Mouse (Mus musculus): ENCODE measurements around the gene Lmo2. TPM values are rescaled to one million over a fixed set of nuclear protein-coding genes. Genes with fewer than 3 reads are reported as not detected.

Lmo2 gene
- polyA plus RNA-seq, 2 experiments, result 143 to 152 TPM

- no peaks in the 10 kb centered on the region for H3K36me3 ChIP-seq (replicated peaks; ENCODE audit: control insufficient read depth, insufficient read depth, low read depth)
- no peaks in the 10 kb centered on the region for H3K9me3 ChIP-seq (ENCODE audit: control insufficient read depth, low read length)
- peaks cover 0 to 18% of the 10 kb centered on the region in 2 experiments; a peak in 2 of 4 replicates for H3K4me1 ChIP-seq (replicated peaks; ENCODE audit: control insufficient read depth in 2 of 2, insufficient read depth in 2 of 2, low read length in 1 of 2)
- no peak overlapping the region for H3K4me3 ChIP-seq (ENCODE audit: insufficient read depth in 1 of 2, low read depth in 2 of 2, low read length in 2 of 2)
- H3K9ac ChIP-seq (replicated peaks), result no peak overlapping the region
- WGBS (ENCODE audit: insufficient replicate concordance), result 46% methylated on average over 8 of the region's 8 CpGs
- no peak overlapping the region for H3K4me2 ChIP-seq (ENCODE audit: low read depth)
- TF ChIP-seq CTCF (IDR thresholded peaks at IDR 0.05; ENCODE audit: low read depth), result no peak
- no peak for TF ChIP-seq EP300 (IDR thresholded peaks at IDR 0.05; ENCODE audit: low read depth)
- DNase-seq (ENCODE audit: low read depth in 3 of 3, low spot score in 3 of 3), result no peak
- no peak overlapping the region for H3K27ac ChIP-seq
- no peak for ATAC-seq (ENCODE audit: insufficient read depth)
- no peaks in the 10 kb centered on the region for H3K27me3 ChIP-seq (ENCODE audit: control insufficient read depth, insufficient read depth, low read length)
Observed at GRCm38 (mm10) chr2:103946892-103947291, 10.9 kb upstream of the Lmo2 start.

GRCm38 (mm10) chr2:103947982-103948655 is 9.7 kb upstream of the Lmo2 start:
- Histone ChIP-seq H3K9me3 (ENCODE audit: control insufficient read depth, low read length) (no peaks in the 10 kb centered on the region), H3K27ac (no peak overlapping the region), H3K4me1 (replicated peaks; ENCODE audit: control insufficient read depth in 2 of 2, insufficient read depth in 2 of 2, low read length in 1 of 2) (peaks cover 0 to 18% of the 10 kb centered on the region in 2 experiments; a peak in 2 of 4 replicates), H3K4me3 (ENCODE audit: insufficient read depth in 1 of 2, low read depth in 2 of 2, low read length in 2 of 2) (no peak overlapping the region), H3K9ac (replicated peaks) (no peak overlapping the region), H3K4me2 (ENCODE audit: low read depth) (no peak overlapping the region), H3K36me3 (replicated peaks; ENCODE audit: control insufficient read depth, insufficient read depth, low read depth) (no peaks in the 10 kb centered on the region), H3K27me3 (ENCODE audit: control insufficient read depth, insufficient read depth, low read length) (no peaks in the 10 kb centered on the region)
- WGBS (ENCODE audit: insufficient replicate concordance), result 69% methylated on average over 8 of the region's 8 CpGs
- TF ChIP-seq EP300 (IDR thresholded peaks at IDR 0.05; ENCODE audit: low read depth) (no peak), CTCF (IDR thresholded peaks at IDR 0.05; ENCODE audit: low read depth) (no peak)
- ATAC-seq (ENCODE audit: insufficient read depth) (no peak), DNase-seq (ENCODE audit: low read depth in 3 of 3, low spot score in 3 of 3) (no peak)

GRCm38 (mm10) chr2:103953050-103953835 is 4.5 kb upstream of the Lmo2 start:
- Histone ChIP-seq H3K4me2 (ENCODE audit: low read depth) (no peak overlapping the region), H3K4me3 (ENCODE audit: insufficient read depth in 1 of 2, low read depth in 2 of 2, low read length in 2 of 2) (no peak overlapping the region), H3K27ac (no peak overlapping the region), H3K36me3 (replicated peaks; ENCODE audit: control insufficient read depth, insufficient read depth, low read depth) (no peaks in the 10 kb centered on the region), H3K9me3 (ENCODE audit: control insufficient read depth, low read length) (no peaks in the 10 kb centered on the region), H3K9ac (replicated peaks) (no peak overlapping the region), H3K27me3 (ENCODE audit: control insufficient read depth, insufficient read depth, low read length) (no peaks in the 10 kb centered on the region), H3K4me1 (replicated peaks; ENCODE audit: control insufficient read depth in 2 of 2, insufficient read depth in 2 of 2, low read length in 1 of 2) (peaks cover 27% of the 10 kb centered on the region in 2 experiments)
- no peak for TF ChIP-seq EP300 (IDR thresholded peaks at IDR 0.05; ENCODE audit: low read depth)
- no peak for TF ChIP-seq CTCF (IDR thresholded peaks at IDR 0.05; ENCODE audit: low read depth)
- DNase-seq (ENCODE audit: low read depth in 3 of 3, low spot score in 3 of 3) (no peak), ATAC-seq (ENCODE audit: insufficient read depth) (no peak)
- 89% methylated on average over 6 of the region's 6 CpGs for WGBS (ENCODE audit: insufficient replicate concordance)

- no peak overlapping the region for H3K4me3 ChIP-seq (ENCODE audit: insufficient read depth in 1 of 2, low read depth in 2 of 2, low read length in 2 of 2)
- peak overlapping the region; percentile 99; the same call in 1 of the 2 replicates for H3K4me2 ChIP-seq (ENCODE audit: low read depth)
- H3K9me3 ChIP-seq (ENCODE audit: control insufficient read depth, low read length), result no peaks in the 10 kb centered on the region
- H3K27me3 ChIP-seq (ENCODE audit: control insufficient read depth, insufficient read depth, low read length), result no peaks in the 10 kb centered on the region
- H3K9ac ChIP-seq (replicated peaks), result peak overlapping the region; percentile 60
- 32% methylated on average over 3 of the region's 3 CpGs for WGBS (ENCODE audit: insufficient replicate concordance)
- peaks cover 30 to 31% of the 10 kb centered on the region in 2 experiments for H3K4me1 ChIP-seq (replicated peaks; ENCODE audit: control insufficient read depth in 2 of 2, insufficient read depth in 2 of 2, low read length in 1 of 2)
- ATAC-seq (ENCODE audit: insufficient read depth), result no peak
- TF ChIP-seq CTCF (IDR thresholded peaks at IDR 0.05; ENCODE audit: low read depth) (no peak), EP300 (IDR thresholded peaks at IDR 0.05; ENCODE audit: low read depth) (peak; percentile 34; the same call in 1 of the 2 replicates)
- H3K27ac ChIP-seq, result peak overlapping the region; percentile 100
- no peak for DNase-seq (ENCODE audit: low read depth in 3 of 3, low spot score in 3 of 3)
- peaks cover 14% of the 10 kb centered on the region for H3K36me3 ChIP-seq (replicated peaks; ENCODE audit: control insufficient read depth, insufficient read depth, low read depth)
Observed at GRCm38 (mm10) chr2:103955714-103956113, 2.1 kb upstream of the Lmo2 start.

- 11% methylated on average over 6 of the region's 6 CpGs for WGBS (ENCODE audit: insufficient replicate concordance)
Observed at GRCm38 (mm10) chr2:103956867-103957266, 919 bp upstream of the Lmo2 start.

More at GRCm38 (mm10) chr2:103956867-103957266, 919 bp upstream of the Lmo2 start:
- Histone ChIP-seq H3K9ac (replicated peaks) (peak overlapping the region; percentile 99), H3K9me3 (ENCODE audit: control insufficient read depth, low read length) (no peaks in the 10 kb centered on the region), H3K27ac (peak overlapping the region; percentile 100), H3K27me3 (ENCODE audit: control insufficient read depth, insufficient read depth, low read length) (no peaks in the 10 kb centered on the region), H3K4me1 (replicated peaks; ENCODE audit: control insufficient read depth in 2 of 2, insufficient read depth in 2 of 2, low read length in 1 of 2) (peaks cover 38 to 39% of the 10 kb centered on the region in 2 experiments), H3K4me2 (ENCODE audit: low read depth) (peak overlapping the region; percentile 99), H3K4me3 (ENCODE audit: insufficient read depth in 1 of 2, low read depth in 2 of 2, low read length in 2 of 2) (peak overlapping the region; percentile 69 to 90), H3K36me3 (replicated peaks; ENCODE audit: control insufficient read depth, insufficient read depth, low read depth) (peaks cover 23% of the 10 kb centered on the region)
- peak; percentile 92 to 94 (median 92) for DNase-seq (ENCODE audit: low read depth in 3 of 3, low spot score in 3 of 3)
- ATAC-seq (ENCODE audit: insufficient read depth), result peak; percentile 84
- TF ChIP-seq EP300 (IDR thresholded peaks at IDR 0.05; ENCODE audit: low read depth) (peak; percentile 98), CTCF (IDR thresholded peaks at IDR 0.05; ENCODE audit: low read depth) (peak; percentile 47)

Data from liver, embryonic 14.5 days (tissue).